Mouse (Mus musculus) activated CD4-positive, CD25-positive, alpha-beta regulatory T cell, adult 4 months (primary cell): ENCODE results near the gene Susd6. TPM values are rescaled to one million over a fixed set of nuclear protein-coding genes. Genes with fewer than 3 reads are reported as not detected.

Experiments used
- ATAC-seq: one replicate; pipeline ENCODE4 v1.8.0; 2017
- polyA plus RNA-seq, 2 experiments: library from polyadenylated mRNA; unstranded; fragments of 100-300 nt; shearing (Covaris generic); gene quantifications; one replicate each; pipeline ENCODE4 v1.2.1; 2017

The Susd6 gene
- polyA plus RNA-seq, 2 experiments from 2014 or later = 21.8 to 29.4 TPM

GRCm38 (mm10) chr12:80878653-80879052, 88.3 kb downstream of the Susd6 start:
- ATAC-seq = no peak

GRCm38 (mm10) chr12:80879267-80879666, 89.0 kb downstream of the Susd6 start:
- no peak for ATAC-seq

- ATAC-seq = no peak
Observed at GRCm38 (mm10) chr12:80881121-80881520, 90.8 kb downstream of the Susd6 start.

- ATAC-seq = no peak
Observed at GRCm38 (mm10) chr12:80883278-80883677, 93.0 kb downstream of the Susd6 start.

- ATAC-seq = no peak
Observed at GRCm38 (mm10) chr12:80883881-80884280, 93.6 kb downstream of the Susd6 start.

GRCm38 (mm10) chr12:80885301-80886288, 95.3 kb downstream of the Susd6 start:
- peak; percentile 62 for ATAC-seq

GRCm38 (mm10) chr12:80887036-80887435, 96.7 kb downstream of the Susd6 start:
- peak; percentile 78 for ATAC-seq

GRCm38 (mm10) chr12:80889331-80889730, 99.0 kb downstream of the Susd6 start:
- no peak for ATAC-seq

- ATAC-seq = no peak
Observed at GRCm38 (mm10) chr12:80891074-80891473, 100.8 kb downstream of the Susd6 start.

GRCm38 (mm10) chr12:80893720-80894494, 103.6 kb downstream of the Susd6 start:
- no peak for ATAC-seq

DNA sequence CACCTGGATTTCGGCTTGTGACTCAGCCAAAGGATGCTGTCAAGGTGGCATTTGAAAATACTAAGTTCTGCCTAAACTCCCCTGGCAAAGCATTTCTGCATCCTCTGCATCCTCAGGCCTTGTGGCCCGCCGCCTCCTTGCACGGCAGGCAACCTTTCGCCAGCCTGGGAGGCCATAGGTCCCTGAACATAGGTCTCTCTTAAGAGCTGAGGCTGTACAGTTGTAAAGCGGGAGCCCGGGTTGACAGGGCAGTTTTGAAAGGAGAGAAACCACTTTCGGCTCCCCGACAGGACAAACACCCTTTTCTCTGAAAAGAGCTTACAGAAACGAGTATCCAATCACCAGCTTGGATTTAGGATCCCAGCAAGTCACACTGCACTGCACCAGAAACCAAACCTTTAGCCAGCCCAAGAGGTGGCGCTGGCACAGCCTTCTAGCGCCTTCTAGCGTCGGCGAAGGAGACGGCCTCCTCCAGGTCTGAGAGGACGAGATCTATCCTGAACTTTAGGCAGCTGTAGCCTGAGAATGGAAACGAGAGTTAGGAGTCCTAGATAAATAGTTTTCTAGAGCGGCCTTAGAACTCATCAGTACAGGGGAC, 104.8 kb downstream of the Susd6 start:
- ATAC-seq = peak; percentile 71

DNA sequence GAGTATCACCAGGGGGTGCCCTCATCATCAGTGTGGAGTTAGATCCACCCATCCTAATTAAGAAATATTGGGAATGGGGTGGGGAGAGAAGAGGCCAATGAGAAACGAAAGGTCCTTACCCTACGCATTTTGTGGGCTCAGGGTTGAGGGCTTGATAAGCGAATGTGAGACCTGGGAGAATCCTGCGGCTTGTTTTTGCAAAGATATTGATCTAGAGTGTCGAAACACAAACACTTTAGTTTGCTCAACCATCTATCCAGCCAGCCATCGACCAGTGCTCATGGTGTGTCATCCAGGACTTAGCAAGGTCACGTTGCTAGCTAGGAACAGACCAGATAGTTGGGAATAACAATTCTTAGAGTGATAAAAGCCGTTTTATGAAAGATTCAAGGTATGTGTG, 119.3 kb downstream of the Susd6 start:
- no peak for ATAC-seq

- ATAC-seq = peak; percentile 54
Observed at GRCm38 (mm10) chr12:80917764-80918163, 127.5 kb downstream of the Susd6 start.

GRCm38 (mm10) chr12:80921301-80921700, 131.0 kb downstream of the Susd6 start:
- no peak for ATAC-seq

GRCm38 (mm10) chr12:80922869-80923268, 132.6 kb downstream of the Susd6 start:
- ATAC-seq = no peak

- ATAC-seq = no peak
Observed at GRCm38 (mm10) chr12:80923602-80924001, 133.3 kb downstream of the Susd6 start.

- no peak for ATAC-seq
Observed at GRCm38 (mm10) chr12:80924205-80924604, 133.9 kb downstream of the Susd6 start.

DNA sequence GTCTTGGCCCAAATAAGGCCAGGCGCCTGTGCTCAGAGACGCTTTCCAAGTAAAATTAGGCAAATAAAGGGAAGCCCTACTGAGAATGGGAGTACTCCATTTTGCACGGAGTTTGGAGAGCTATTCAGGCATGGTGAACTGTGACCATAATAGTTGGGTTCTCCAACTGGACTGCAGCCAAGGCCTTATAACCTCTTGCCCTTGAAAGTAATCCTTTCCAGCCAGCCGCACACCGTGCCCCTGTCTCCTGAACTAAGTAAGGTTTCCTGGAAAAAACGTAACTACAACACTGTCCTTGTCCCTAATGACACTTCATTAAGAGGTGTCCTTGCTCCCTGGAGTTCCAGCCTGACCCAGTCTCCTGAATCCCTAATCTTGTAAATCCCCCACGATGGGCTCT, 135.6 kb downstream of the Susd6 start:
- ATAC-seq = no peak

- no peak for ATAC-seq
Observed at GRCm38 (mm10) chr12:80926550-80926949, 136.2 kb downstream of the Susd6 start.

- no peak for ATAC-seq
Observed at GRCm38 (mm10) chr12:80927518-80927917, 137.2 kb downstream of the Susd6 start.

DNA sequence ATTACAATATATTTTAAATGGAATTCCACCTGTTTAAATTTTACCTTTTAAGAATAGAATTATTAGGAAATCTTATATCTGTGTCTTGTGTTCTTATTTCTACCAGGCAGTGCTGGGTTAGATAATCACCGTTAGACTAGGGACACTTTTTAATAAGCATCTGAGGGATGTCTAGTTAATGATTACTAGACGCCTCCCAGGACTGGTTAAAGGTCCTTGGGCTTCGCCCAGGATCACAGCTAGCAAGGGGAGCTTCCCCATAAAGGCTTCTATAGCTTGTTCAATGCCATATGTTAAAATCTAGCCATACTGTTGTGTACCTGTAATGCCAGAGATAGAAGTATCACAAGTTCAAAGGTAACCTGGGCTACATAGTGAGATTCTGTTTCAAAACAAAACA, 138.6 kb downstream of the Susd6 start:
- ATAC-seq = no peak

GRCm38 (mm10) chr12:80930141-80930540, 139.8 kb downstream of the Susd6 start:
- no peak for ATAC-seq
